Mouse (Mus musculus) lung, postnatal 36 days (tissue): ENCODE results near the gene Apoa2.

Experiments used
- DNase-seq: peaks from one replicate; pipeline ENCODE4 v3.0.0; 2022; ENCODE audit warnings: mixed read lengths

The Apoa2 gene

DNA sequence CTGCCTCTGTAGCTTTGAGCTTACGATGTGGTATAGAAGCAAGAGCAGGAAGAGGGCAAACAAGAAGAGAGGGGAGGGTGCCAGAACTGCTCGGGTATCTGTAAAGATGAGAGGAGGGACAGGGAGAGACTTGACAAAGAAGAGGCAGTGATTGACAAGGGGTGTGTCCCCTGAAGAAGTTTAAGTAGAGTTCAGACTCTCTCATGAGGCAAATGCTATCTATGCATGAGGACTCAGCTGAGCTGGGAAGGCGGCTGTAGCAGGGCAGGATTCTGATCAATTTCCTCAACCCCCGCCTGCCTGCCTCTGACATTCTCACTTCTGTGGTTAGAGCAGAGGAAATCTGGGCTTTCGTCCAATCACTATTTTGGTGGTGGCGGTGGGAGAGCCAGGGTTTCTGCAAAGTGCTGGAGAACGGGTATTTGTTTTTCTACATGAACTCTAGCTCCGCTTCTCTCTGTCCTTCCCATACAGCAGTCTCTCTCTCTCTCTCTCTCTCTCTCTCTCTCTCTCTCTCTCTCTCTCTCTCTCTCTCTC lies 37.8 kb downstream of the Apoa2 start:
- DNase-seq: peak; percentile 78

DNA sequence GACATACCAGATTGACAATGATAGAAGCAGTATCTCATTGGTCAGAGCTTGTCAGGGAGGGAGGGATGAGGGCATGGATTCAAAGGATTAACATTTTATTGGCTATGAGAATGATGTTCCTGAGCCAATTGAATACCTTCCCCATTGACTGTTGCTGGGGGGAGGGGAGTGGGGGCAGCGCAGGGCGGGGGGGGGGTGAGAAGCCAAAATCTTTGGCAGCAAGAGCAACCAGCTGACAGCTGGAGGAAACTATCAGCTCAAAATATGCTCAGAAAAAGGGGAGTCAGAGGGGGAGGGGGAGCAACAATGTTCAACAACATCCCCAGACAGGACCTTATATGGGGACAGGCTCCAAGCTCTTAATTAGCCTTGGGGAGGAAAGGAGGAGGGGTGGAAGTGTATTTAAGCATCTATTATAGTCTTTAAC lies 38.3 kb downstream of the Apoa2 start:
- peak; percentile 65 for DNase-seq

DNA sequence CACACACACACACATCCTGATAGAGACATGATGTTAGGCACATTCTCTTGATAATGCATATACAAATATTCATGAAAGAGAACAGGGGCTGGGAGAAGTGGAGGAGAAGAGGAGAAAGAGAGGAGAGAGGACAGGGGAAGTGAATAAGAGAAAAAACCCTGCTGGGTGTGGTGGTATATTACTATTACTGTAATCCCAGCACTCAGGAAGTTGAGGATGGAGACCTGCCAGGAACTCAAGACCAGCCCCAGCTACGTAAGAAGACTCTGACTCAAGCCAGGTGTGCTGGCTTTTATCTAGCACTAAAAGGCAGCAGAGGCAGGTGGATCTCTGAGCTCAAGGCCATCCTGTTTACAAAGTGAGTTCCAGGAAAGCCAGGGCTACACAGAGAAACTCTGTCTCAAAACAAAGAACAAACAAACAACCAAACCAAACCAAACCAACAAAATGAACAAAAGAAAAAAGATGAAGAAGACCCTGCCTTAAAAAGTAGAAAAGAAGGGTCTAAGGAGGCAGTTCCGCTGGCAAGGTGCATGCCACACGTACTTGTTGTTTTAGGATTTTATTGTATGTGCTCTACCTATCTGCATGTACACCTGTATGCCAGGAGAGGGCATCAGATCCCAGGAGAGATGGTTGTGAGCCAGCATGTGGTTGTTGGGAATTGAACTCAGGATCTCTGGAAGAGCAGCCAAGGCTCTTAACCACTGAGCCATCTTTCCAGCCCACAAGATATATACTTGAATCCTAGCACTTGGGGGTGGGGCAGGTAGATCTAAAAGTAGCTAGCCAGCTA lies 39.0 kb downstream of the Apoa2 start:
- no peak for DNase-seq

DNA sequence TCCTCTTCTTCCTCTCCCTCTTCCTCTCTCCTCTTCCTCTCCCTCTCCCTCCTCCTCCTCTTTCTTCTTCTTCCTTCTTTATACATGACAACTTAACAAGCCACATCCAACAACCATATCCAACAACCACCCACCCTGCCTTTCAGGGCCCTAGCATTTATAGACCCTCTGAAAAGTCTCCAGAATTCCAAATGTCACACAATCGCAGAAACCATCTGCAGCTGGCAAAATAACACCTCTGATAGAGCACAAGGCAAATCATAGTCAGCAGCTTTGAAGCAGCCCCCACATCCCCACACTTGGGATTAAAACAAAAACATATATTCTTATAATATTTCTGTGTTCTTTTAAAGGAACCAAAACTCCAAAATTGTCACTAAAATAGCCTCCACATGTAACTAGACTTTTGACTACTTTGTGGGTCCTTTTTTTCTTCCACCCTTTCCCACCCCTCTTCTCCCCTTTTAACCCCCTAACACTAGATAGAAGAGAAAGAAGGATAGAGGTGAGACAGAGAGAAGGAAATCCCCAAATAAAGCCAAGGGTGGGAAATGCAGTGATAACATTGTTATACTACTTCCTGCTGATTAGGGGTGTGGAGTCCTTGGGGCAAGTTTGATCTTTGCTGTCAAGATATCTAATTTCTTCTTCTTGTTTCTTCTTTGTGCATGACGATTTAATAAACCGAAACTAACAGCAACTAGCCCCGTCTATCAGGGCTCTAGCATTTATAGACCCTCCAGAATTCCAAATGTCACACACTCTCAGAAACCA lies 41.3 kb downstream of the Apoa2 start:
- no peak for DNase-seq

DNA sequence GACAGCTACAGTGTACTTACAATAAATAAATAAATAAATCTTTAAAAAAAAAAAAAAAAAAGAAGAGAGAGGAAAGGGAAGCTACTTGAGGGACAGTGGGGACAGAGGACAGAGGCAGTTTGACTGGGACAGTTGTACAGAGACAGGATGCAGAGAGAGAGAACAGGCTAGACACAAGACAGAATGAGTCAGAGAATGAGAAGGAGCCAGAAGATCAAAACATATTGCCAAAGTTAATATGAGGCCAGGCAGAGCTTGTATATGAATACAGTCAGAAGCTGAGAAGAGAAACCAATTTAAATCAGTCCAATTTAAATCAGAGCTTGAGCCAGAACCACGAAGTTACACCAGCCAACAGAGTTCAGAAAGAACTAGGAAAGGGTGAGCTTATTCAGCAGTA lies 43.5 kb downstream of the Apoa2 start:
- DNase-seq: no peak

DNA sequence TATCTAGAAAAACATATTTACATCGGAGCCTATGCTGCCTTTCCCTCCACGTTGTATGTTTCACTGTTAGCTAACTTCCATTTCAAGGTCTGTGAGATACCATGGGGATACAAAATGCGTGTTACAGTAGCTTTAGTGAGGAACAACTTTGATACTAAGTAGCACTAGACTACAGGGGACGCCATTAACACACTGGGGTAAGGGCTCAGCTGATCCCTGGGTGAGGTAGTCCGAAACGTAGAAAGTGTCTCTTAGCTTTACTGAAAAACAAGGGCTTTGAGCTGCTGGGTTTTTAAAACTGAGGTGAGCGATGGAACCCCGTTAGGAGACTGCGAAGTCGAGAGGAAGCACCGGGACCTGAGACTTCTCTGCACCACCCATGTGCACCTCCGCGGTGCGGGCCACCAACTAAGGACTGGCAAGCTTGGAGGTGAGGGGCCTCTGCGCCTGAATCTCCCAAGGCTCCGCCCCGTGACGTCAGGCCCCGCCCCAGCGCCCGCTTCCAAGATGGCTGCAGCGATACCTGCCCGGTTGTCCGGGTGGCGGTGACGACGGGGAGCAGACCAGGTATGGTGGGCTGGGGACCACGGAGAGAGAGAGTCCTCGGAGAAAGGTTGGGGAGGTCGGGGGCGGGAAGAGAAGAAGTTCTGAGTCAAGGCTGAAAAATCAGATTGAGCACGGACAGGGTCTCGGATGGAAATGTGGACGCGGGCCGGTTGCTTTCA lies 45.2 kb downstream of the Apoa2 start, which contains the start of gene B4galt3:
Gene B4galt3, plus strand, starts transcription at position 481 of the 725 bp plus-strand sequence.
- DNase-seq: peak; percentile 98

DNA sequence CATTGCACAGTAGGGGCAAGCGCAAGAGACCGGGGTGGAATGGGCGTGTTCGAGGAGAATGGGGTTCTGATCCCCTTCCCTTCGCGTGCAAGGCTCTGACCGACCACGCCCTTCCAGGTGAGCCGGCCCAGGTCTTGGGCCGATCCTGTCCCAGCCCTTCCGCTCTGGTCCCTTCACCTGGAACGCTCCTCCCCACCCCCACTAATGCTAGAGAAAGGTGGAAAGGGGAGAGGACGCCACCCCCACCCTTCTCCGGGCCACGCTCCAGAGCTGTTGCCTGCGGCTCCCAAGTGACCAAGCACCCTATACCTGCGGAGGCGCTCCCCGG lies 45.7 kb downstream of the Apoa2 start:
- peak; percentile 77 for DNase-seq

DNA sequence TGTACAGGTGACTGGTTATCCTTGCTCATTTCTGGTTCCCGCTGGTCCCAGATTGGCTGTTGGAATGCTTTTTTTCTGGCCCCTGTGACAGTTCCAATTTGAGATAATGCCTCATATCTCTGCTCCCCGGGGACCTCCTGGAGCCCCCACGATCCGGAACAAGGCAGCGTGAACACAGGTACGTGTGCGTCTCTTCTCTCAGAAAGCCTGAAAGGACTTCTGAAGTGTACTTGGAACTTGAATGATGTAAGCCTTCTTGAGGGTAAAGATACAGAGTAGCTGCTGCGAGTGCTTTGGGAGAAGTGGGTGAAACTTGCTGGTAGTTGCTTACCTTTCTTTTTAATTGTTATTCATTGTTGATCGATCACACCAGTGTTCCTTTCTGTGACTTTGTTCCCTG lies 46.3 kb downstream of the Apoa2 start:
- peak; percentile 65 for DNase-seq

DNA sequence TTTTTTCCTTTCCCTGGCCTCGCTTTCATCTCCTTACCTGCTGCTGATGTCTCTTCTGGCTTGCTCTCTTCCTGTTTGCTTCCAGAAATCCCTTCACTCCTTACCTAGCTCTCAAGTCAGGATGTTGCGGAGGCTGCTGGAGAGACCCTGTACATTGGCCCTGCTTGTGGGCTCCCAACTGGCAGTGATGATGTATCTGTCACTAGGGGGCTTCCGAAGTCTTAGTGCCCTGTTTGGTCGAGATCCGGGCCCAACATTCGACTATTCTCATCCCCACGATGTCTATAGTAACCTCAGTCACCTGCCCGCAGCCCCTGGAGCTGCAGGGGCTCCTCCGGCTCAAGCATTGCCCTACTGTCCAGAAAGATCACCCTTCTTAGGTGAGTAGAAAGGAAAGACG lies 46.8 kb downstream of the Apoa2 start:
- no peak for DNase-seq

DNA sequence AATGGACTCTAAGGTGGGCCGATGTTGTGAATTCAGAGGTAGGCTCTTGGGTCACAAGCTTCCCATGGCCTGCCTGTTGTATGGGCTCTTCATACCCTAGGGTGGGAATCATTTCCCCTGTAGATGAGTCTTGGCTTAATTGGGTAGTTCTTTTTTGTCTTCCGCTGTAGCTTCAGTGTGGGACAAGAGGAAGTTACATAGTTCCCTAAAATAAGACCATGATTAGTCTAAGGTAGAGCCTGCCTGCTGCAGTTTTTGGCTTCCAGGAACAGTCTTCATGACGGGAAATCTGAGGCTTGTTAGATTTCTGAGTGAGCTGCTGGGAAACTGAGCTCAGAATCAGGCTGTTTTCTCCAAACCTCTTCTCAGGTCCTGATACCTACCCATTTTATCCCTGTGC lies 47.2 kb downstream of the Apoa2 start:
- DNase-seq: no peak

DNA sequence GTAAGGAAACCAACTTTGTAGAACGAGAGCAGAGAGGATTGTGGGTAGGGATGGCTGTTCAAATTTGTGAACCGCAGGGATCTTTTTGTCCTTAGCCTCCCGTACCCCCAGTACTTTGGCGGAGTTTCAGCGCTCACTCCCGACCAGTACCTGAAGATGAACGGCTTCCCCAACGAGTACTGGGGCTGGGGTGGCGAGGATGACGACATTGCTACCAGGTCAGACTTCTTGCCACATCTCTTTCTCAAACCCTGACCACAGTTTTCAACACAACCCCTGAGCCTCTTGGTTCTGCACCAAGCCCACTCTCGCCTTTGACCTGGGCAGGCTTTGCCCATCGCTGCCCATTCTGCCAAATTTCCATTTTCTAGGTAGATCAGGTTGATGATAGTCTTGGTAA lies 49.3 kb downstream of the Apoa2 start:
- no peak for DNase-seq

DNA sequence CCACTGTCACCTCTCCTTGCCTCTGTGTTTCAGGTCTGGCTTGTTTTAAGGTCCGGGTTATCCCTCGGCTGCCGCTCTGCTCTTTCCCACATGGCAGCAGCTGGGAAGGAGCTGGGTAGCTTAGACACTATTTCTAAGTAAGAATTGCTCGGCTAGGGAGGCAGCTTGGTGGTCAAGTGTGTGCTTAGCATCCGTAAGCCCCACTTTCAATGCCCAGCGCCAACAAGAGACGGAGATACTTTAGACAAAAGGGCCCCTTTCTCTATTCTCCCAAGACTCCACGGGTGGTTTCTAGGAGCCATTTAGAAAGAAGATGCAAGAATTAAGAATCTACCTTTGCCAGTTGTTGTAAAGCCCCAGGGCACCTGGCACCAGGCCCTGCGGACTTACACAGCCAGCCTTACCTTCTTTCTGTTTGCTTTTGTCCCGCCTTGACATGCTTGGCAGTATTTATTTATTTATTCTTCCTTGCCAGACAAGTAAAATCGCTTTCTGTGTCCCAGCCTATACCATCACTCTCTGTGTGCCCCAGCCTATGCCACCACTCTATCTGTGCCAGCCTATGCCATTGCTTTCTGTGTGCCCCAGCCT lies 50.4 kb downstream of the Apoa2 start:
- DNase-seq: no peak
